Mouse (Mus musculus) heart, postnatal 14 days (tissue): ENCODE measurements around the gene Clmp. TPM values are rescaled to one million over a fixed set of nuclear protein-coding genes. Genes with fewer than 3 reads are reported as not detected.

Experiments used
- DNase-seq, 2 experiments: peaks; one replicate each; pipeline ENCODE4 v3.0.0; 2021 to 2022
- intact Hi-C: fragments of 180-260 bp; cut with DNase I; formaldehyde crosslinking; loops from one replicate; pipeline ENCODE4 v1.15.1; 2025
- long read RNA-seq, 2 experiments: library from polyadenylated mRNA; stranded (forward); transcript quantifications; one replicate each; pipeline ENCODE4 v2.0.0; 2021
- total RNA-seq, 2 experiments: library from RNA; stranded (reverse); gene quantifications; 2 replicates each; pipeline ENCODE4 v1.2.3; 2021

Clmp gene
- 1 to 10 TPM; 4.2 to 6.0 TPM for total RNA-seq
- long read RNA-seq, experiment 1, full-length matches to known transcripts: 6 of 9 reads
- long read RNA-seq, experiment 1, partial matches to known transcripts: 1 of 9 reads
- long read RNA-seq, experiment 1, other reads (novel, unspliced or antisense): 2 of 9 reads
- long read RNA-seq, experiment 2, full-length matches to known transcripts: 2 of 3 reads
- long read RNA-seq, experiment 2, partial matches to known transcripts: 0 of 3 reads
- long read RNA-seq, experiment 2, other reads (novel, unspliced or antisense): 1 of 3 reads

DNA sequence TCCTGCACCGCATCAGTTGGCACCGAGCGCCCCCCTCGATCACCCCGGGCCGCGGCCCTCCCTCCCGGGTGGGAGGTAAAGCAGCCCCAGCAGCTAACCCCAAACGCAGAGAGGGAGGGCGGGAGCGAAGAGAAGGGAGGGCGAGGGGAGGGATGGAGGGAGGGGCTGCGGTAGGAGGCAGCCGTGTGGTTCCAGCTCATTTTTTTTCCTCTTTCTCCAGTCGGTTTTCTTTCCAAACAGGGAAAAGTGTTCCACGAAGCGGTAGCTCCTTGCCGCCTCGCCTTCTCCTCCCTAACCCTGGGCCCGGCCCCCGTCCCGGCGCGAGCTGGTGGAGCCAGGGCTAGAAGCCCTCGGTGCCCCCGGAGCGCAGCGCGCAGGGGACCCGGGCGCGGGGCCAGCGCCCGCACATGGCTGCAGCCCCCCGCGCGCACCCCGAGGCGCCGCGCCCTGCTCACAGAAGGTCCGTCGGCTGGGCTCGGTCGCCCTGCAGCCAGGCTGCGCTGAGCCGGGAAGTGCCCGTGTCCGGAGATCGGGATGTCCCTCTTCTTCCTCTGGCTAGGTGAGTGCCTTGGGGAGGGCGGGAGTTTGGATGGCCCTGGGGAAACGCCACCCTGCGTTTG, at the start of gene Clmp:
Gene Clmp, plus strand, starts transcription at position 162 of the 620 bp plus-strand sequence.
- intact Hi-C loops: no loop called here
- peak in 1 of 2 experiments; percentile 32 for DNase-seq

DNA sequence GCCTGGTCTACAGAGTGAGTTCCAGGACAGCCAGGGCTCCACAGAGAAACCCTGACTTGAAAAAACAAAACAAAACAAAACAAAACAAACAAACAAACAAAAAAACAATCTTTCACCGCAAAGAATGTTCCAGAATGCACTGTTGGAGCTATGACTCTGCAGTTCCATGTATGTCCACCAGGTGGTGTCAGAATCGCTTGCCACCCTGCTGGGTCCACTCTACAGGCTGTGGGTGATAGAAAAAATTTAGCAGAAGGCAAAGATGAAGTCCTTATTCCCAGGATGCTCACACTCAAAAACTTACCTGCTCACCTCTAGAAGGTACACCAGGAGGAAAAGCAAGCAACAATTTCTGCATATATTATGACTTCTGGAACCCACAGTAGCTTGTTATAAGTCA, 49.7 kb upstream of the Clmp start:
- intact Hi-C loops: loop anchor here (1.0 kb wide), 1 partner anchor 114 kb away; no protein-coding TSS in a partner anchor

DNA sequence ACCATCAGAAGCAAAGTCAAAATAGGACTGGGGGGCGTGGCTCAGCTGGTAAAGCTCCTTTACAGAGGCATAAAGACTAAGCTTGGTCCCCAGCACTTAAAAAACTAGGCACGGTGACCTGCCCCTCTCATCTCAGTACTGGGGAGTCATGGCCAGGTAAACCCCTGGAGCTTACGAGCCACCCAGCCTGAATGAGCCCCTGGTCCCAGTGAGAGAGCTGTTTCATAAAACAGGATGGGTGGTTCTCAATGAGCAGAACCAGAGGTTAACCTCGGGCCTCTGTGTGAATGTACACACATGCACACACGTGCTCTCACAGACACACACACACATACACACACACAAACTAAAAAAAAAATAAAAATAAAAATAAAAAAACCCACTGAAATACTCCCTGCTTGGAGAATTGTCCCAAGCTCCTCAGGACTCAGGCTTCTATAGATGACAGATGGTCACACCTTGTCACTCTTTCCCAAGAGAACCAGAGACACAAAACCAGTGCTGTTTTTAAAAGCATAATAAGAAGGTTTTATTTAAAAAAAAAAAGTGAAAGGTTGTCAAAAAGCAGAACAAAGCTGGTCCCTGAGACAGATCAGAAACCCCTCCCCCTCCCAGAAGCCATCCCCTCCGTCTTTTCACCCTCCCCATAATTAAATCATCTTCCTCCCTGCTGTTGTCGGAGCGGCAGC, 47.9 kb upstream of the Clmp start:
- intact Hi-C loops: no loop called here
- DNase-seq: no peak

More for the DNA sequence above, 49.7 kb upstream of the Clmp start:
- DNase-seq: peak; percentile 67 to 80

DNA sequence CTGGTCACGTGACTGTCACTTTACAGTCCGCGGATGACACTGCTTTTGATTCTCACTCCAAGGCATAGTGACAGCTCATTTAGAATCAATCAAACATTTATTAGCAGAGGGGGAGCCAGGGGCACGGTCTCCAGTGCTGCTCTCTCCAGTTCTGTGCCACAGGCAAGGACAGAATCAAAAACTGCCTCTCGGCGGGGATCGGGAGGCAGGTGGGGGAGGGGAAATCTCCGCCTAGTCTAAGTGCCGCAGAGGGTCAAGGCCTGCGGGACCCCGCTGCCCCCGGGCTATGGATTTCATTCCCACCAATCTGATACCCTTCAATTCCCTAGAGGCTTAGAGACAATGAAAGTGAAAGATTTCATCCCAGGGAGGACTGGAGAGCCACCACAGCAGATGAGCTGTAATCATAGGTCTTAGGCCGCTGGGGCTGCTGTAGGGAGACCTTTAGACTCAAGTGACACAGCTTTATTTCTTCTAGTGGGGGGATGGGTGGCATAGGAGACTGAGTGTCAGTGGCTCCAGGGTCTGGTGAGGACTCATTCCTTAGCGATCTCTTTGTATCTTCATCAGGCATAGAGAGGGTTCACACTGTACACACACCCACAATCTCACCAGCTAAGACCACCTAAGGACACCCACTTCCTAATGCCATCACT, 47.2 kb upstream of the Clmp start:
- DNase-seq: peak; percentile 36
- intact Hi-C loops: no loop called here

DNA sequence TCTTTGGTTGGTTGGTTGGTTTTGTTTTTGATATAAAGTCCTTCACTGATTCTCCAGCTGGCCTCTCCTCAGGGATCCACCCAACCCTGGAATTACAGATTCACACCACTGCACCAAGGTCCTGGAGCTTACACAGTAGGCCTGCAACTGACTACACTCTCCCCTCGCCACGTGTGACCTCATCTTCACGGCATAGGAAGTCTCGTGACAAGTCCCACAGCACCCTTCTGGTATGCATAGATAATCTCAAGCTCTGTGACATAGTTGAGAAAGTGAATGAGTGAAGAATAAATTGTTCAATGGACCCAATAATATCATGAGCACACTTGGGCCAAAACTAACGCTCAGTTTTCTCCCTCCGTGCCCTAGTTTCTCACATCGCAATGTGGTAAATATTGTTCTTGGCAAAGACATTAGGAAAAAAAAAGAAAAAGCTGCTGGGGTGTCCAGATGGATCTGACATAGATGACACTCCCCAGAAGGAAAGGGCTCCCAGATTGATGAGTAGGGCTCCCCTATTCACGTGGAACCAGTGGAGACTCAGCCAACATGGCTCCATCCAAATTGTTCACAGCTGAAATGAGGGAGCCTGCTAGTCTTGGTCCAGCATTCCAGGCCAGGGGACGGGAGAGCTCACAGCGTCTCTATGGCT, 46.1 kb upstream of the Clmp start:
- DNase-seq: peak in 1 of 2 experiments; percentile 27
- intact Hi-C loops: no loop called here

DNA sequence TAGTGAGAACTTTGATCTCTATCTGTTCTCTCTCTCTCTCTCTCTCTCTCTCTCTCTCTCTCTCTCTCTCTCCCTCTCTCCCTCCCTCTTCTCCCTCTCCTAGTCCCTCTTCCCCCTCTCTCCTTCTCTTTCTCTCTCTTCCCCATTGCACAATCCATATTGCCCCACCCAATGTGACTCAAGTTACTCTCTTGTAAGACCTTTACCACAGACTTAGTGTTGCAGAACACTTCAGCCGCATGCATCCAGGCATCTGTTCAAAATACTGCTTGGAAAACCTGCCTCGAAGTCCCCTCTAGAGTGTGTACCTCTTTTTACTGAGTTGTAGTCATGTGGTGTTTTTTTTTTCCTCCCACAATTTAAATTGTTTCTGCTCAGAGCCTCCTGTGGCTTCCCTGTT, 44.4 kb upstream of the Clmp start:
- intact Hi-C loops: no loop called here

DNA sequence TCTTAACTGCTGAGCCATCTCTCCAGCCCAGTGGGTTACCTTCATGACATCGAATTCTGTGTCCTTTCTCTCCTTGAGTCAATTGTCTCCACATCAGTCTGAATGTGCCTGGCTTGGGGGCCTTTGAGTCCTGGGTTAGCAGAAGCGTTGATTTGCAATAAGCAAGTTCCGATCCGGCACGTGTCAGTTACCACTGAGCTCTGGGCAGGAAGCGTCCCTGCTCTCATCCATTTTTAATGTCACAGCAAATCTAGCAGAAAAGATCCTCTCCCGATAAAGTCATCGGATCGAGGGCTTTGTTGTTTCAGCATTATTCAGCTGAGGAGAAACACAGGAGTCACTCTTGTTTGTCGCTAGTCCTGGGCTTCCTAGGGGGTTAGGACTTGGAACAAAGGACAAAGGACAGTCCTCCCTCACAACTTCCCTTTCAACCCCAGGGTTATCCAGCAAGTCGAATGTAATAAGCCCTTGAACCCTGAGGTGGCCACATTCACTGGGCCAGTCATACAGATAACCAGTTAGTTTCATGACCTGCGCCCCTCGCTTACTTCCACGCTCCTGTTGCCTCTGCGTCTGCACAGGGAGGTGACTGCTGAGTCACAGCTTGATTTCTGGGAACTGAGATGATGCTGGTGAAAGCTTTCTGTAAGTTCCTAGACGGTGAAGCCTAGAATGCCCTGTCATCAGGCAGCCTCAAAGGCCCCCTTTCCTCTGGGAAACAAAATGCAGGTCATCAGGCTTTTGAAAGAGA, 43.1 kb upstream of the Clmp start:
- intact Hi-C loops: no loop called here
- no peak for DNase-seq

More for the DNA sequence above, 44.4 kb upstream of the Clmp start:
- DNase-seq: no peak

DNA sequence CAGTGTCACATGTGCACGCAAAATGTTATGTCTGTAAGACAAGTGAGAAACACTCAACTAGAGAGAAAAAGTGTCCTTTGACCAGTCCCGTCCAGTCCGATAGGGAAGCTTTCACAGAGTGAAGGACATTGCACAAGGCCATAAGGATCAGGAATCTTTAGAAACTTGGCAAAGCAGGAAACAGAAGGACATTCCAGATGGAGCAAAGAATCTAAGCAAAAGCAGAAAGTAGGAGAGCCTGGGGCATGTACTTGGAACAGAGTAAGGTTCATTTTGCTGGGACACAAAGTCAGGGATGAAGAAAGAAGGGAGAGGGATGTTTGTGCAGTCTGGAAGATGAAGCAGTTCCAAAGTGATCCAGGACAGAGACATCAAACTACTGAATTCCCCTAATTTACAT, 36.3 kb upstream of the Clmp start:
- intact Hi-C loops: no loop called here
- DNase-seq: no peak

DNA sequence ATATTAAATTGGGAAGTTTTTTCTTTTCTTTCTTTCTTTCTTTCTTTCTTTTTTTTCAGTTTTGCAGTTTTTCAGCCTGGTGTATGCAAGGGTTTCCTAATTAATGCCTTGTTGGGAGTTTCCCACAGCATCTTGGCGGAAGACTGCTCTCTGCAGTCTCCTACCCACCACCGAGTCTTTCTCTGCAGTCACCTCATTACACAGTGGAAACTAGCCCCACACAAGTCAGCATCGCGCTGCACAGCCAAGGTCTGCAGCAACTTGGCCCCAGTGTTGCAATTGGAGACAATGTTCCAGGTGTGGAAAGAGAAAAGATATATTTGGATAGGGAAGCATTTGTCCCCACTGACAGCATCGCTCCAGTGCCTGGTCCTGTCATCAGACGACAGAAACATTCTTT, 35.8 kb upstream of the Clmp start:
- intact Hi-C loops: no loop called here
- DNase-seq: no peak

DNA sequence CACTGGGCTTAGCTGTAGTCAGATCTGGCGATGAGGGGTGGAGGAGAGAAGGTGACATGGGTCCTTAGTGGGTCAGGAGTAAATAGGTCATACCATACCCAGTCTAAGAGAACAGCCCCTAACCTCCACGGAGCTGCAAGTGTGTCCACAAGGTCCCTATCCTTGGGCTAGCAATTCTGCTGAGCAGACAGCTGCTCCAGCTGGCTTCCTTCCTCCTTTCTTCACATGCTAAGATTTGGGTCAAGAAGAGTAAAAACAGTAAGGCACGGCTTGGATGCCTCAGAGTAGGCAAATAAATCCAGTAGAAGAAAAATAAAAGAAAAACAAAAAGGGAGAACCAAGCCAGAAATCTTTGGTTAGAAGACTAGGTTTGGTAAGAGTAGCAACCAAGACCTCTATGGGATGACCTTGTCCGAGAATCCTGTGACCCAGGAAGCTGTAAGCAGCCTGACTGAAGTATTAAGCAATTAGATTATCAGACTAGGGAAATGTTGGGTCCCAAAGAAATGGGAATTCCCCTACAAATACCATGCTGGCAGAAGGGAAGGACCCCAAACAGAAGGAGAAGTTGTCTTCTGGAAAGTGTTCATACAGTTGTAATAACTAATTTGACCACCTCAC, 34.4 kb upstream of the Clmp start:
- intact Hi-C loops: no loop called here
- peak in 1 of 2 experiments; percentile 58 for DNase-seq

DNA sequence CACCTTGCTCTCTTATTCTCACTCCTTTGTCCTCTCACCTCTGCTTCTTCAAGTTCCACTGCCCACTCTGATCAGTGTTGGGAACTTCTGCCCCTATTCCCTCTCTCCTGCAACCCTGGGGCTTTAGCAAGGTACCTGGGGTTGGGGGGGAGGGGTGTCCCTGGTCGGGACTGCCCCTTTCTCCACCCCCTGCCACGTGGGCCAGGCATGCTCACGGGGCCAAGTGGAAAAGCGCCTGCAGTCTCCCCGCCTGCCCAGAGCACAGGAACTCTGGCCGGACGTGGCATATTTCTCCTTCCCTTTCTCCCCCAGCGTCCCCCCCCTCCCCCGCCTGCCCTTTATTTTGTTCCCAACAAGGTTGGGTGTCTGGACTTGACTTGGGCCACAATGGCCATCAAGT, 33.0 kb upstream of the Clmp start:
- no peak for DNase-seq
- intact Hi-C loops: no loop called here

DNA sequence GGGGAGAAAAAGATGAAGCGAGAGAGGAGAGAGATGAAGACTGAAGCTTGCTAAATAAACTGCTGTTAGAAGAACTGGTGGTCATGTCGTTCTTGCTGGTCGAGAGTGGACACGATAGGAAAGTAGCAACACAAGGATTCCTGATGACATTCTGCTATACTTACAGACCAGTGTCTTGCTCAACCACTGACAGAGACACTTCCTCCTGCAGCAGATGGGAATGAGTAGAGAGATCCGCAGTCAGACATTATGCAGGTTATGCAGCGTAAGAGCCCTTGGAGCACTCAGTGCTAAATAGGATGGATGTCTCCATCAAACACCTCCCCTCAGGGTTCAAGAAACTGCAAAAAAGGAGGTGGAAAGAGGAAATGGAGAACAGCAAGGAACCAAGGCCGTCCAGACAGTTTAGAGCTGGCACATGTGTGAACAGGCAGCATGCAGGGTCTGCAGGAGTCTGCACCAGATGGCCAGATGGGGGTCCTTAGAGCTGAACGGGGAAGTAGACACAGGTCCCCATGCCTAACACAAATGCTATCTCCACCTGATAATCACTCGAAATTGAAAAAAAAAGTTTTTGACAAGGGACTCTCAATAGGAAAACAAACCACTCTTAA, 19.5 kb upstream of the Clmp start:
- no peak for DNase-seq
- intact Hi-C loops: no loop called here

DNA sequence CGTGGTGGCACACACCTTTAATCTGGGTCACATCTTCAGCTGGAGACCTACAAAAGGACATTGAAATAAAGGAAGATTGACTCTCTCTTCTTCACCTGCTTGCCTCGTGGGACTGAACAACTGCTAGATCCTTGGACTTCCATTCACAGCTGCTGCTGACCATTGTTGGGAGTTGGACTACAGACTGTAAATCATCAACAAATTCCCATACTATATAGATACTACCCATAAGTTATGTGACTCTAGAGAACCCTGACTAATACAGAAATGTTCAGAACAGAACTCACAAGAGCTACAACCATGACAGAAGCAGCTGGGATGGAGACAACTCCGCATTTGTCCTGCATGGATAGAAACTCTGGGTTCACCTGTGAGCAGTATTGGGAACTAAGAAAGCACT, 15.4 kb upstream of the Clmp start, which contains the start of gene Gm21915:
Gene Gm21915, plus strand, starts transcription at position 301 of the 400 bp plus-strand sequence.
- intact Hi-C loops: no loop called here
- DNase-seq: no peak

DNA sequence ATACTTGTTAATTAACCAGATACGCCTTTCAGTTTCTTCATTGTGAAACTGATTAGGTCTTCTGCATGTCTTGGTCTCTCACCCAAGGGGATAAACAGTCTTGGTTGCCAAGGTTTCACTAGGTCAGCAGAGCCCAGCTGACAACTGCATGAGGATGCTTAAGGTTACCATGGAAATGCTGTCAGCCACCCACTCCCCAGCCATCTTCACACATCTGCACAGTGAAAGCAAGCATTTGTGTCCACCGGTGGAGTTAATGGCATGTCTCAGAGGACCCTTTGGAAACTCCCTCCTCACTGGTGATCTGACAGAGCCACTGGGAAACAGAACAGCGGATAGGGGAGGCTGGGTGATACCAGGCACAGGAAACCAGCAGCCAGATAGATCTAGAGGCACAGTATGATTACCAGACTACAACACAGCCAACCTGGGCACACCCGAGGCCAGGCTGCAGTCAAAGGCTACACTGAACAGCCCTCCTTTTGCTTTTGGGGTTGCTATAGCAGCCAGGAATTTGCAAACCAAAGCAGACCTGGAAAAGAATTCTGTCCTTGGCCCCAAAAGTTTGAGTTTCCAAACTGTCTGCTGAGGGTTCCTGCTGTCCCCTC, 14.3 kb upstream of the Clmp start:
- DNase-seq: no peak
- intact Hi-C loops: no loop called here

DNA sequence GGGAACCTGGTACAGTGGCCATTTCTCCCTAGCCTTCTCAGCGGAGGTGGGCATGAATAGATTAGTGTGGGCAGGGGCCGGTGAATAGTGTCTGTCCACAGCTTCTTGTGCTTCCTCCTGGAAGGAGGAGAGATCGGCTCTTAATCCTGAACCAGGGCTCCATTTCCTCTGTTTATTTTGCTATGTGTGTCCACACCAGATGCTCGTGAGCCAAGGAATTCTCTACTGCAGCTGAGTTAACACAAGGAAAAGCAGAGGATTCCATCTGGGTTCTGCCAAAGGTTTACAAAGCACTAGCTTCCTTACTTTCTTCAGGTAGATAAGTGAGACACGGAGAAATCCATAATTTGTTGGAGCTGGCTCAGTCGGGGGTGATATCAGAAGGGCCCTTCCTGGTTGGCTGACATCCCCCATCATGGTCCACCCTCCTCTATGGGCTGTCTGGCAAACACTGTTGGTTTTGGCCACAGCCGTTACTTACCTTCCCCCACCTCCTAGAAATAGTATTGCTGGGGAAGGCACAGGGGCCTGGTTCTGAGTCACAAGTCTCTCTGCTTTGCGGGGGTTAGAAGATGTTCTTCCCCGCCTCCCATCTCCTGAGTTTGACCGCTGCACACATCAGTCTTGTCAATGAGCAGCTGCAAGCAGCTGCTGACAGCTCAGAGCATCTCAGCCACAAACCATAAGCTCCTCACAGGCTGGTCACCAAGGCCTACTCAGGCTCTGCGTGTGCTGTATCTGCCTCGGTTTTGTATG, 10.4 kb upstream of the Clmp start:
- no peak for DNase-seq
- intact Hi-C loops: loop anchor here (5.0 kb wide), 1 partner anchor 42 kb away; no protein-coding TSS in a partner anchor

DNA sequence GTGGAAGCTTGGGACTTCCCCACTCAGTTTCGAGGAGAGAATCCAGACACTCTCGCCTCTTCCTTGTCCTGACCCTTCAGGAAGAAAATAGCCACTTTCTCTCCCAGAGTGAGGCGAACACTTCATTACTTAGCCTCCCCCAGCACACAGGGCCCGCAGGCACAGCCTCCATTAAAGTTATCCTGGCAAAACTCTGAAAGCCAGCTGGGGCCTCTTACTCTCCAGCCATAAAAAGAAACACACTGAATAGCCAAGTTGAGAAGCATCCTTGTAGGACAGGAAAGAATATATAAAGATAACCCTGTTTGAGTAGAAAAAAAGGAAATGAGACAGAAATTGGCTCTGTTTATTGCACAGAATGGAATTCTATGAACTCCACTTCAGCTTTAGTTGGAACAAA, 7.1 kb upstream of the Clmp start:
- intact Hi-C loops: loop anchor here (5.0 kb wide), 1 partner anchor 39 kb away; no protein-coding TSS in a partner anchor
- DNase-seq: no peak

DNA sequence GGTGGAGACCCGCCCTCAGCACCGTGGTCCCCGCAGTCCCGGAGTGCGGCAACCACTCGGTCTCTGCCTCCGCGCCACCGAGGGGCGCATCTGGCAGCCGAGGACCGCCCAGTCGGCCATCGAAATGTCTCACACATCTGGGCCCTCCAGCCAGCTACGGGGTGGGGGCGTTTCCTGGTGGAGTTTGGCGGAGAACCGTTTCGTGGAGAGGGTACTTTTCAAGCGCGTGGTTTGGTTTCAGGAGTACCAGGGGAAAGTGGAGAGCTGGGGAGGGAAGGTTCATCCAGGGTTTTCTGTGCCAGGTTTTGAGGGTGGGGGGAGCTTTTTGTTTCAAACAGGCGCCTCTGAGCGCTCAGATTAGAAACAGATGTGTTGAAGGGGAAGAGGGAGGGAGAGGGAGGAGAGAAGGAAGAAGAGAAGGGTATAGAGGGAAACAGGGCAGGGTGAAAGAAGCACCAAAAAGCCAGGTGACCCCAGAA, 698 bp downstream of the Clmp start:
- DNase-seq: peak; percentile 27 to 37
- intact Hi-C loops: no loop called here

DNA sequence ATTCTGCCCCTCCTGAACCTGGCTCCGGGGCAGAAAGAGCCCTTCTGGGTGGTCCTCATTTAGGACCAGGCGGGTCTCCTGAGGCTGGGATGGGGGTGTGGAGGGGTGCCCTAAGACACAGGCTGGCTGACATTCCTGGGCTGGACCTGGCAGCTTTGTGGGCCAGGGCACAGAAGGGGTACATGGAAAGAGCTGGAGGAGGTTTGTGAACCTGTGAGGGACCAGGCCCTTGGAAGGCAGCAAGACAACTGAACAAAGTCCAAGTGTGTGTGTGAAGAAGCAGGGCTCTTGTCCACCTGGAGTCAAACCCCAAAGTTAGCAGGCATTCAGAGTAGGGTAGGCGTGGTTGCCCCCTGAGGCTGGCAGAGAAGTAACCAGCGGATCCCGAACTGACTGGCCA, 1.3 kb downstream of the Clmp start:
- no peak for DNase-seq
- intact Hi-C loops: no loop called here
